Mouse (Mus musculus) E14TG2a.4 (cell line): Measurements from ENCODE around the gene Scgb2b11.
"Not testable (repeated sequence)": the region's sequence is repeated elsewhere in the genome, so short reads cannot be mapped to it uniquely, and the experiment has no call there.

Source experiments
- H3K27me3 ChIP-seq: 2 replicates; pipeline ENCODE4 v1.6.1; 2014; ENCODE audit warnings: low read length, control low read depth; ENCODE audit not compliant: insufficient read depth
- H3K36me3 ChIP-seq: 2 replicates; pipeline ENCODE4 v1.6.1; 2014; ENCODE audit warnings: low read length, control low read depth; ENCODE audit not compliant: insufficient read depth
- H3K4me1 ChIP-seq: replicated peaks from 2 replicates; pipeline ENCODE4 v1.6.1; 2014; ENCODE audit warnings: low read depth, low read length, control low read depth
- H3K4me3 ChIP-seq: replicated peaks from 2 replicates; pipeline ENCODE4 v1.5.1; 2014; ENCODE audit warnings: mild to moderate bottlenecking, low read length
- H3K9me3 ChIP-seq: 2 replicates; pipeline ENCODE4 v1.6.1; 2014; ENCODE audit warnings: low read length, control low read depth

Scgb2b11 gene

GRCm38 (mm10) chr7:32211045-32211444 is at the start of gene Scgb2b11:
Scgb2b11 (minus strand) TSS chr7:32211145.
- H3K27me3 ChIP-seq, H3K4me3 ChIP-seq, H3K4me1 ChIP-seq, H3K9me3 ChIP-seq, H3K36me3 ChIP-seq: not testable (repeated sequence)

GRCm38 (mm10) chr7:32222540-32222939 is 11.6 kb upstream of the Scgb2b11 start, which contains the start of gene Scgb1b11:
Scgb1b11 (plus strand) TSS chr7:32222840.
- not testable (repeated sequence) for H3K9me3 ChIP-seq, H3K4me3 ChIP-seq, H3K36me3 ChIP-seq, H3K27me3 ChIP-seq, H3K4me1 ChIP-seq
